Mouse (Mus musculus) hindbrain, embryonic 11.5 days (tissue): Measurements from ENCODE around the gene Ubb. TPM values are rescaled to one million over a fixed set of nuclear protein-coding genes. Genes with fewer than 3 reads are reported as not detected.

Experiments used
- ATAC-seq: fragments of 200-750 bp; cut with Nextera tagmentation; 2 replicates; pipeline ENCODE4 v1.8.0; 2017; ENCODE audit warnings: mild to moderate bottlenecking, moderate TSS enrichment, moderate library complexity; ENCODE audit not compliant: low FRiP score
- DNase-seq: peaks from one replicate; pipeline ENCODE4 v3.0.0-alpha.2; 2015; ENCODE audit warnings: low spot score
- H3K27ac ChIP-seq: fragments of 300-500 bp; sonication (generic); 2 replicates; pipeline ENCODE4 v1.5.1; 2014; ENCODE audit warnings: mild to moderate bottlenecking, low read depth, low read length
- H3K27me3 ChIP-seq: fragments of 300-500 bp; sonication (generic); 2 replicates; pipeline ENCODE4 v1.6.1; 2014; ENCODE audit warnings: mild to moderate bottlenecking, low read length, moderate library complexity, mixed read lengths; ENCODE audit not compliant: control insufficient read depth, insufficient read depth
- H3K36me3 ChIP-seq: fragments of 300-500 bp; sonication (generic); 2 replicates; pipeline ENCODE4 v1.6.1; 2014; ENCODE audit warnings: mild to moderate bottlenecking, low read length, moderate library complexity, mixed read lengths; ENCODE audit not compliant: control insufficient read depth, insufficient read depth
- H3K4me1 ChIP-seq: fragments of 300-500 bp; sonication (generic); replicated peaks from 2 replicates; pipeline ENCODE4 v1.6.1; 2014; ENCODE audit warnings: low read length, mixed read lengths; ENCODE audit not compliant: control insufficient read depth, insufficient read depth
- H3K4me2 ChIP-seq: fragments of 300-500 bp; sonication (generic); replicated peaks from 2 replicates; pipeline ENCODE4 v1.6.1; 2014; ENCODE audit warnings: mild to moderate bottlenecking, low read depth, low read length
- H3K4me3 ChIP-seq: fragments of 300-500 bp; sonication (generic); 2 replicates; pipeline ENCODE4 v1.5.1; 2014; ENCODE audit warnings: low read depth, low read length
- H3K9ac ChIP-seq: fragments of 300-500 bp; sonication (generic); 2 replicates; pipeline ENCODE4 v1.6.1; 2014; ENCODE audit warnings: low read depth, low read length
- H3K9me3 ChIP-seq: fragments of 300-500 bp; sonication (generic); 2 replicates; pipeline ENCODE4 v1.6.1; 2016; ENCODE audit warnings: low read length; ENCODE audit not compliant: control insufficient read depth
- WGBS: fragments of 180-500 bp; shearing (Covaris S2); extraction: QIAGEN DNeasy Blood & Tissue Kit; methylation state at CpG from one replicate; pipeline ENCODE4 v1.1.7; 2014; 5-methylcytosine and 5-hydroxymethylcytosine counted together
- polyA plus RNA-seq: library from polyadenylated mRNA; unstranded; fragments of >200 nt; fragmentation: Nextera tagmentation; extraction: Ambion mirVana; gene quantifications from 2 replicates; pipeline ENCODE4 v1.2.1, GENCODE M21; 2014

The Ubb gene
- polyA plus RNA-seq, 1 experiment from 2014 or later = 3,694 TPM

- no peak for ATAC-seq
- Histone ChIP-seq H3K36me3 (no peaks in the 10 kb centered on the region), H3K27ac (no peak overlapping the region), H3K9me3 (no peaks in the 10 kb centered on the region), H3K27me3 (no peaks in the 10 kb centered on the region), H3K4me3 (no peak overlapping the region), H3K4me1 (no peaks in the 10 kb centered on the region), H3K9ac (no peak overlapping the region), H3K4me2 (no peak overlapping the region)
- 85% methylated on average over 9 of the region's 9 CpGs for WGBS
- DNase-seq = no peak
Measured at GRCm38 (mm10) chr11:62584671-62585206, 33.8 kb downstream of the Ubb start.

GRCm38 (mm10) chr11:62587034-62587433 lies 36.1 kb downstream of the Ubb start:
- H3K9ac ChIP-seq = no peak overlapping the region
- ATAC-seq (no peak), DNase-seq (no peak)
- WGBS = 90% methylated on average over 5 of the region's 5 CpGs
- H3K4me1 ChIP-seq = no peaks in the 10 kb centered on the region
- H3K27me3 ChIP-seq = no peaks in the 10 kb centered on the region
- no peaks in the 10 kb centered on the region for H3K9me3 ChIP-seq
- no peak overlapping the region for H3K27ac ChIP-seq
- H3K4me2 ChIP-seq = no peak overlapping the region
- no peak overlapping the region for H3K4me3 ChIP-seq
- no peaks in the 10 kb centered on the region for H3K36me3 ChIP-seq

GRCm38 (mm10) chr11:62589391-62589790 lies 38.4 kb downstream of the Ubb start:
- 87% methylated on average over 10 of the region's 10 CpGs for WGBS
- ATAC-seq (no peak), DNase-seq (no peak)
- no peak overlapping the region for H3K4me3 ChIP-seq
- H3K27me3 ChIP-seq = no peaks in the 10 kb centered on the region
- H3K4me2 ChIP-seq = no peak overlapping the region
- no peaks in the 10 kb centered on the region for H3K4me1 ChIP-seq
- no peak overlapping the region for H3K9ac ChIP-seq
- H3K27ac ChIP-seq = no peak overlapping the region
- no peaks in the 10 kb centered on the region for H3K9me3 ChIP-seq
- H3K36me3 ChIP-seq = no peaks in the 10 kb centered on the region

GRCm38 (mm10) chr11:62591026-62591425 lies 40.1 kb downstream of the Ubb start:
- H3K9ac ChIP-seq = no peak overlapping the region

GRCm38 (mm10) chr11:62591904-62592575 lies 41.1 kb downstream of the Ubb start:
- Histone ChIP-seq H3K4me2 (no peak overlapping the region), H3K4me3 (no peak overlapping the region), H3K36me3 (no peaks in the 10 kb centered on the region), H3K9ac (no peak overlapping the region), H3K4me1 (no peaks in the 10 kb centered on the region), H3K27ac (no peak overlapping the region), H3K9me3 (no peaks in the 10 kb centered on the region), H3K27me3 (no peaks in the 10 kb centered on the region)
- ATAC-seq (no peak), DNase-seq (no peak)
- 78% methylated on average over 8 of the region's 8 CpGs for WGBS

More at GRCm38 (mm10) chr11:62591026-62591425, 40.1 kb downstream of the Ubb start:
- WGBS = 92% methylated on average over 2 of the region's 2 CpGs
- Histone ChIP-seq H3K9me3 (no peaks in the 10 kb centered on the region), H3K27me3 (no peaks in the 10 kb centered on the region), H3K36me3 (no peaks in the 10 kb centered on the region), H3K4me2 (no peak overlapping the region), H3K4me3 (no peak overlapping the region), H3K27ac (no peak overlapping the region), H3K4me1 (no peaks in the 10 kb centered on the region)
- DNase-seq (no peak), ATAC-seq (no peak)

GRCm38 (mm10) chr11:62598571-62598970 lies 47.6 kb downstream of the Ubb start:
- Histone ChIP-seq H3K4me3 (no peak overlapping the region), H3K27me3 (no peaks in the 10 kb centered on the region), H3K4me1 (no peaks in the 10 kb centered on the region; the same call in 1 of the 2 replicates), H3K9me3 (no peaks in the 10 kb centered on the region), H3K27ac (no peak overlapping the region), H3K9ac (no peak overlapping the region; the same call in 1 of the 2 replicates), H3K4me2 (no peak overlapping the region), H3K36me3 (no peaks in the 10 kb centered on the region)
- ATAC-seq = no peak
- no peak for DNase-seq
- 87% methylated on average over 4 of the region's 4 CpGs for WGBS

GRCm38 (mm10) chr11:62601732-62602618 lies 51.0 kb downstream of the Ubb start:
- H3K27me3 ChIP-seq = no peaks in the 10 kb centered on the region
- 13% methylated on average over 17 of the region's 17 CpGs for WGBS

More at GRCm38 (mm10) chr11:62601732-62602618, 51.0 kb downstream of the Ubb start:
- peak overlapping the region; percentile 74 for H3K4me2 ChIP-seq
- peak overlapping the region; percentile 98 for H3K9ac ChIP-seq
- peak overlapping the region; percentile 71 for H3K4me3 ChIP-seq
- H3K36me3 ChIP-seq = peaks cover 16% of the 10 kb centered on the region
- DNase-seq (peak; percentile 59), ATAC-seq (0 out of 2 replicates have a peak, but pooled peaks have one; percentile 10)
- peaks cover 6% of the 10 kb centered on the region for H3K4me1 ChIP-seq
- peak overlapping the region; percentile 87 for H3K27ac ChIP-seq
- no peaks in the 10 kb centered on the region for H3K9me3 ChIP-seq
